8 mouse cellular contexts compared by ENCODE assay signal in genomic region chr12:84051937-84052474, GRCm38 (mm10). TPM values are rescaled to one million over a fixed set of nuclear protein-coding genes. Genes with fewer than 3 reads are reported as not detected.
DNase-seq lines count a peak whose midpoint lies in the region; ATAC-seq and TF ChIP-seq lines count a peak whose summit lies in the region.

Gene Acot3, plus strand, starts transcription at chr12:84052144.

- peak within 1 kb of the TSS; percentile 50; the same call in 1 of the 2 replicates for H3K4me3 ChIP-seq in forebrain, embryonic 12.5 days (replicated peaks)
- no peak within 1 kb of the TSS for H3K4me3 ChIP-seq in forebrain, embryonic 10.5 days
- H3K4me3 ChIP-seq in limb, embryonic 12.5 days (replicated peaks): no peak within 1 kb of the TSS
- no peak within 1 kb of the TSS for H3K4me3 ChIP-seq in limb, embryonic 10.5 days
- peak within 1 kb of the TSS; percentile 41 for H3K4me3 ChIP-seq in midbrain, postnatal 0 days (ENCODE audit: low read depth, low read length)

- peak within 1 kb of the TSS; percentile 71; the same call in 1 of the 2 replicates for H3K4me2 ChIP-seq in forebrain, embryonic 12.5 days
- H3K4me2 ChIP-seq in limb, embryonic 12.5 days: peak within 1 kb of the TSS; percentile 88; the same call in 1 of the 2 replicates
- peak within 1 kb of the TSS; percentile 63 for H3K4me2 ChIP-seq in midbrain, postnatal 0 days (ENCODE audit: low read depth, low read length, poor library complexity, severe bottlenecking)

- H3K27ac ChIP-seq in forebrain, embryonic 12.5 days: no peak within 1 kb of the TSS
- H3K27ac ChIP-seq in forebrain, embryonic 10.5 days: no peak within 1 kb of the TSS
- no peak within 1 kb of the TSS for H3K27ac ChIP-seq in limb, embryonic 12.5 days
- H3K27ac ChIP-seq in limb, embryonic 10.5 days: no peak within 1 kb of the TSS
- H3K27ac ChIP-seq in midbrain, postnatal 0 days (ENCODE audit: low read depth, low read length): no peak within 1 kb of the TSS

- DNase-seq in forebrain, embryonic 10.5 days (ENCODE audit: extremely low spot score, low spot score): no peak
- DNase-seq in limb, embryonic 10.5 days (ENCODE audit: low spot score): no peak
- peak; percentile 40 for DNase-seq in kidney, postnatal 10 days
- DNase-seq in midbrain, postnatal 0 days (ENCODE audit: low spot score): no peak
- DNase-seq in right cerebral cortex, adult 18-20 months: no peak
- no peak for DNase-seq in layer of hippocampus, postnatal 10 days (ENCODE audit: low spot score in 2 of 2)

- no peak for ATAC-seq in forebrain, embryonic 12.5 days (ENCODE audit: low FRiP score)
- no peak for ATAC-seq in limb, embryonic 12.5 days (ENCODE audit: insufficient number of reproducible peaks, insufficient read depth, low FRiP score, low TSS enrichment, low read depth)
- no peak for ATAC-seq in midbrain, postnatal 0 days (ENCODE audit: low FRiP score)

- no peak for TF ChIP-seq CTCF in midbrain, postnatal 0 days (IDR thresholded peaks at IDR 0.05)

- H3K4me1 ChIP-seq in forebrain, embryonic 12.5 days: peaks cover 6% of the 10 kb centered on the region; the same call in 1 of the 2 replicates
- peaks cover 10% of the 10 kb centered on the region for H3K4me1 ChIP-seq in forebrain, embryonic 10.5 days
- H3K4me1 ChIP-seq in limb, embryonic 12.5 days (replicated peaks): 0 out of 2 replicates have a peak, but pooled peaks cover 4% of the 10 kb centered on the region
- peaks cover 9% of the 10 kb centered on the region for H3K4me1 ChIP-seq in limb, embryonic 10.5 days
- H3K4me1 ChIP-seq in midbrain, postnatal 0 days (ENCODE audit: insufficient read depth, low read length): no peaks in the 10 kb centered on the region

- H3K9me3 ChIP-seq in forebrain, embryonic 12.5 days: peaks cover 8% of the 10 kb centered on the region; the same call in 1 of the 2 replicates
- H3K9me3 ChIP-seq in forebrain, embryonic 10.5 days: peaks cover 18% of the 10 kb centered on the region
- H3K9me3 ChIP-seq in limb, embryonic 12.5 days: peaks cover 11% of the 10 kb centered on the region; the same call in 1 of the 2 replicates
- H3K9me3 ChIP-seq in limb, embryonic 10.5 days (replicated peaks): no peaks in the 10 kb centered on the region
- H3K9me3 ChIP-seq in midbrain, postnatal 0 days (ENCODE audit: low read length): no peaks in the 10 kb centered on the region

- H3K9ac ChIP-seq in forebrain, embryonic 12.5 days: no peak within 1 kb of the TSS
- H3K9ac ChIP-seq in limb, embryonic 12.5 days (replicated peaks): no peak within 1 kb of the TSS
- no peak within 1 kb of the TSS for H3K9ac ChIP-seq in midbrain, postnatal 0 days (replicated peaks; ENCODE audit: low read length, poor library complexity, severe bottlenecking)

- peaks cover 33% of the 10 kb centered on the region for H3K27me3 ChIP-seq in forebrain, embryonic 12.5 days
- peaks cover 48% of the 10 kb centered on the region for H3K27me3 ChIP-seq in forebrain, embryonic 10.5 days (ENCODE audit: poor library complexity, severe bottlenecking)
- peaks cover 28% of the 10 kb centered on the region for H3K27me3 ChIP-seq in limb, embryonic 12.5 days
- H3K27me3 ChIP-seq in limb, embryonic 10.5 days (ENCODE audit: low read depth, poor library complexity, severe bottlenecking): peaks cover 38% of the 10 kb centered on the region
- 0 out of 2 replicates have a peak, but pooled peaks cover 3% of the 10 kb centered on the region for H3K27me3 ChIP-seq in midbrain, postnatal 0 days (ENCODE audit: insufficient read depth, low read length)

- WGBS in forebrain, embryonic 12.5 days: 90% methylated on average over 5 of the region's 5 CpGs
- WGBS in forebrain, embryonic 10.5 days: 89% methylated on average over 5 of the region's 5 CpGs
- 84% methylated on average over 5 of the region's 5 CpGs for WGBS in limb, embryonic 12.5 days
- 92% methylated on average over 5 of the region's 5 CpGs for WGBS in limb, embryonic 10.5 days
- 66% methylated on average over 5 of the region's 5 CpGs for WGBS in midbrain, postnatal 0 days

- H3K36me3 ChIP-seq in forebrain, embryonic 12.5 days (replicated peaks): no peaks in the 10 kb centered on the region
- no peaks in the 10 kb centered on the region for H3K36me3 ChIP-seq in forebrain, embryonic 10.5 days (replicated peaks)
- H3K36me3 ChIP-seq in limb, embryonic 12.5 days: no peaks in the 10 kb centered on the region
- H3K36me3 ChIP-seq in limb, embryonic 10.5 days: no peaks in the 10 kb centered on the region
- H3K36me3 ChIP-seq in midbrain, postnatal 0 days (ENCODE audit: insufficient read depth, low read length): no peaks in the 10 kb centered on the region

RNA-seq across cellular contexts. Expression of gene Acot3, which starts in this region (rescaled TPM):
- 0.32 and 0.33 TPM in 2 replicates for polyA plus RNA-seq in forebrain, embryonic 12.5 days (2016; fragmentation: Nextera tagmentation; extraction: Ambion mirVana)
- 0.11 and 0.32 TPM in 2 replicates for polyA plus RNA-seq in forebrain, embryonic 10.5 days (2016; fragmentation: Nextera tagmentation; extraction: Ambion mirVana)
- 0.59 and 0.66 TPM in 2 replicates for polyA plus RNA-seq in limb, embryonic 12.5 days (2016; fragmentation: Nextera tagmentation; extraction: Ambion mirVana)
- 0.26 and 0.28 TPM in 2 replicates for polyA plus RNA-seq in limb, embryonic 10.5 days (2016; fragmentation: Nextera tagmentation; extraction: Ambion mirVana)
- total RNA-seq in midbrain, postnatal 0 days (2014; rRNA removed): 0.77 and 3.4 TPM in 2 replicates
- 0.99 and 2.0 TPM in 2 replicates for polyA plus RNA-seq in midbrain, postnatal 0 days (2015; fragmentation: Nextera tagmentation; extraction: Ambion mirVana)
- total RNA-seq in layer of hippocampus, postnatal 10 days (2021): 1 to 10 TPM; 1.2 to 1.4 TPM

Comparison
In these comparisons a context has a peak if more than half of its experiments do, and no peak if none do; other contexts are left out.
1. H3K4me3 ChIP-seq: peak in forebrain, embryonic 12.5 days (single experiment) and midbrain, postnatal 0 days (single experiment); none in forebrain, embryonic 10.5 days (single experiment), limb, embryonic 12.5 days (single experiment) and limb, embryonic 10.5 days (single experiment).
2. Peak in every context shown above with its lines, with median percentiles within 50 percentile points of each other: H3K4me2 ChIP-seq.